Mouse (Mus musculus) myocyte (in vitro differentiated cells): ENCODE results near the gene Cuzd1.

Experiments
- CEBPB ChIP-seq: IDR thresholded peaks from 2 replicates; pipeline ENCODE4 v1.6.1; 2011; ENCODE audit warnings: mild to moderate bottlenecking, moderate library complexity; ENCODE audit not compliant: poor library complexity, insufficient read depth, severe bottlenecking
- E2F4 ChIP-seq: IDR thresholded peaks from one replicate; pipeline ENCODE4 v1.6.1; 2011; ENCODE audit warnings: mild to moderate bottlenecking, control low read depth, moderate library complexity; ENCODE audit not compliant: insufficient read depth
- MAX ChIP-seq: IDR thresholded peaks from one replicate; pipeline ENCODE4 v1.6.1; 2011; ENCODE audit warnings: low read depth, mild to moderate bottlenecking, control low read depth
- MYOD1 ChIP-seq, 3 experiments: IDR thresholded peaks; one replicate each; pipeline ENCODE4 v1.6.1; 2011; ENCODE audit warnings: control low read depth in 2 of 3, low read depth in 2 of 3, mild to moderate bottlenecking in 2 of 3, moderate library complexity in 1 of 3; ENCODE audit not compliant: insufficient read length in 2 of 3, control insufficient read depth in 1 of 3
- MYOG ChIP-seq, 3 experiments: IDR thresholded peaks; one replicate each; pipeline ENCODE4 v1.6.1; 2011; ENCODE audit warnings: control low read depth in 2 of 3, low read depth in 2 of 3, mild to moderate bottlenecking in 2 of 3; ENCODE audit not compliant: insufficient read length in 2 of 3, control insufficient read depth in 1 of 3, insufficient read depth in 1 of 3
- POLR2A ChIP-seq: IDR thresholded peaks from one replicate; pipeline ENCODE4 v1.6.1; 2011; ENCODE audit warnings: low read depth, mild to moderate bottlenecking, control low read depth, moderate library complexity; ENCODE audit not compliant: insufficient read length
- POLR2AphosphoS2 ChIP-seq: IDR thresholded peaks from one replicate; pipeline ENCODE4 v1.6.1; 2011; ENCODE audit warnings: low read depth, control low read depth; ENCODE audit not compliant: insufficient read length
- REST ChIP-seq: IDR thresholded peaks from one replicate; pipeline ENCODE4 v1.6.1; 2011; ENCODE audit warnings: mild to moderate bottlenecking, control low read depth, moderate library complexity; ENCODE audit not compliant: insufficient read depth, insufficient read length
- SRF ChIP-seq: IDR thresholded peaks from one replicate; pipeline ENCODE4 v1.6.1; 2011; ENCODE audit warnings: low read depth; ENCODE audit not compliant: control insufficient read depth, insufficient read length
- TCF12 ChIP-seq: IDR thresholded peaks from one replicate; pipeline ENCODE4 v1.6.1; 2011; ENCODE audit warnings: mild to moderate bottlenecking, control low read depth; ENCODE audit not compliant: poor library complexity, insufficient read depth, severe bottlenecking
- TCF3 ChIP-seq: IDR thresholded peaks from one replicate; pipeline ENCODE4 v1.6.1; 2011; ENCODE audit warnings: low read depth, control low read depth; ENCODE audit not compliant: insufficient read length
- USF1 ChIP-seq: IDR thresholded peaks from one replicate; pipeline ENCODE4 v1.6.1; 2011; ENCODE audit warnings: low read depth, mild to moderate bottlenecking, control low read depth, moderate library complexity

- TF ChIP-seq POLR2A = no peak
- TF ChIP-seq CEBPB = no peak
- no peak for TF ChIP-seq MAX
- no peak for TF ChIP-seq E2F4
- no peak for TF ChIP-seq USF1
- TF ChIP-seq TCF12 = no peak
- no peak for TF ChIP-seq MYOD1 (IDR thresholded peaks at IDR 0.05; ENCODE audit: control insufficient read depth in 1 of 3, insufficient read length in 2 of 3, low read depth in 2 of 3)
- TF ChIP-seq SRF = no peak
- no peak for TF ChIP-seq MYOG (IDR thresholded peaks at IDR 0.05; ENCODE audit: control insufficient read depth in 1 of 3, insufficient read depth in 1 of 3, insufficient read length in 2 of 3, low read depth in 2 of 3)
- no peak for TF ChIP-seq POLR2AphosphoS2
- TF ChIP-seq REST = no peak
- no peak for TF ChIP-seq TCF3
Measured at GRCm38 (mm10) chr7:131297151-131297550, 24.9 kb downstream of the Cuzd1 start.
